Mouse (Mus musculus): ENCODE measurements at regions not wholly inside any gene's neighbourhood (a gene's known extent, or its start where the extent isn't known, plus 50 kb on each side); places are given as distances from the start of the nearest gene placed in this dataset.

- ATAC-seq (ENCODE audit: low read depth) (no peak), DNase-seq (ENCODE audit: low spot score) (no peak)
- no peaks in the 10 kb centered on the region for H3K36me3 ChIP-seq (ENCODE audit: control insufficient read depth, insufficient read depth, low read length)
- no peak overlapping the region for H3K4me2 ChIP-seq (ENCODE audit: low read depth, low read length)
- H3K9me3 ChIP-seq (ENCODE audit: control insufficient read depth, low read length) = no peaks in the 10 kb centered on the region
- H3K27ac ChIP-seq (replicated peaks; ENCODE audit: low read depth, low read length) = no peak overlapping the region
- H3K9ac ChIP-seq (ENCODE audit: low read depth, low read length) = no peak overlapping the region
- H3K4me1 ChIP-seq (ENCODE audit: control insufficient read depth, insufficient read depth, low read length) = no peaks in the 10 kb centered on the region
- H3K27me3 ChIP-seq (replicated peaks; ENCODE audit: control insufficient read depth, insufficient read depth, low read length) = no peaks in the 10 kb centered on the region
- H3K4me3 ChIP-seq (ENCODE audit: low read depth, low read length) = no peak overlapping the region
- 87% methylated on average over 5 of the region's 5 CpGs for WGBS
Observed at GRCm38 (mm10) chr15:5414401-5414800, 170.4 kb upstream of the Ptger4 start.

GRCm38 (mm10) chr15:5416031-5416430 lies 172.0 kb upstream of the Ptger4 start:
- Histone ChIP-seq H3K4me1 (ENCODE audit: control insufficient read depth, insufficient read depth, low read length) (no peaks in the 10 kb centered on the region), H3K27ac (replicated peaks; ENCODE audit: low read depth, low read length) (no peak overlapping the region), H3K36me3 (ENCODE audit: control insufficient read depth, insufficient read depth, low read length) (no peaks in the 10 kb centered on the region), H3K9ac (ENCODE audit: low read depth, low read length) (no peak overlapping the region), H3K4me3 (ENCODE audit: low read depth, low read length) (no peak overlapping the region), H3K27me3 (replicated peaks; ENCODE audit: control insufficient read depth, insufficient read depth, low read length) (no peaks in the 10 kb centered on the region), H3K9me3 (ENCODE audit: control insufficient read depth, low read length) (no peaks in the 10 kb centered on the region), H3K4me2 (ENCODE audit: low read depth, low read length) (no peak overlapping the region)
- no peak for DNase-seq (ENCODE audit: low spot score)
- 86% methylated on average over 3 of the region's 3 CpGs for WGBS
- ATAC-seq (ENCODE audit: low read depth) = no peak

GRCm38 (mm10) chr15:5426641-5427040 lies 182.7 kb upstream of the Ptger4 start:
- Histone ChIP-seq H3K4me2 (ENCODE audit: low read depth, low read length) (no peak overlapping the region), H3K27ac (replicated peaks; ENCODE audit: low read depth, low read length) (no peak overlapping the region), H3K36me3 (ENCODE audit: control insufficient read depth, insufficient read depth, low read length) (no peaks in the 10 kb centered on the region), H3K27me3 (replicated peaks; ENCODE audit: control insufficient read depth, insufficient read depth, low read length) (no peaks in the 10 kb centered on the region), H3K9me3 (ENCODE audit: control insufficient read depth, low read length) (no peaks in the 10 kb centered on the region), H3K4me1 (ENCODE audit: control insufficient read depth, insufficient read depth, low read length) (no peaks in the 10 kb centered on the region), H3K9ac (ENCODE audit: low read depth, low read length) (no peak overlapping the region), H3K4me3 (ENCODE audit: low read depth, low read length) (no peak overlapping the region)
- no peak for DNase-seq (ENCODE audit: low spot score)
- ATAC-seq (ENCODE audit: low read depth) = no peak
- 84% methylated on average over 3 of the region's 3 CpGs for WGBS

- no peak overlapping the region for H3K27ac ChIP-seq (replicated peaks; ENCODE audit: low read depth, low read length)
- H3K36me3 ChIP-seq (ENCODE audit: control insufficient read depth, insufficient read depth, low read length) = no peaks in the 10 kb centered on the region
- 79% methylated on average over 7 of the region's 7 CpGs for WGBS
- no peaks in the 10 kb centered on the region for H3K27me3 ChIP-seq (replicated peaks; ENCODE audit: control insufficient read depth, insufficient read depth, low read length)
- H3K4me2 ChIP-seq (ENCODE audit: low read depth, low read length) = no peak overlapping the region
- no peaks in the 10 kb centered on the region for H3K9me3 ChIP-seq (ENCODE audit: control insufficient read depth, low read length)
- ATAC-seq (ENCODE audit: low read depth) = no peak
- H3K9ac ChIP-seq (ENCODE audit: low read depth, low read length) = no peak overlapping the region
- no peak for DNase-seq (ENCODE audit: low spot score)
- H3K4me1 ChIP-seq (ENCODE audit: control insufficient read depth, insufficient read depth, low read length) = no peaks in the 10 kb centered on the region
- H3K4me3 ChIP-seq (ENCODE audit: low read depth, low read length) = no peak overlapping the region
Observed at GRCm38 (mm10) chr15:5427319-5428048, 183.5 kb upstream of the Ptger4 start.

GRCm38 (mm10) chr15:5432018-5432417 lies 188.0 kb upstream of the Ptger4 start:
- Histone ChIP-seq H3K4me1 (ENCODE audit: control insufficient read depth, insufficient read depth, low read length) (no peaks in the 10 kb centered on the region), H3K4me2 (ENCODE audit: low read depth, low read length) (no peak overlapping the region), H3K4me3 (ENCODE audit: low read depth, low read length) (no peak overlapping the region), H3K9me3 (ENCODE audit: control insufficient read depth, low read length) (no peaks in the 10 kb centered on the region), H3K27me3 (replicated peaks; ENCODE audit: control insufficient read depth, insufficient read depth, low read length) (no peaks in the 10 kb centered on the region), H3K27ac (replicated peaks; ENCODE audit: low read depth, low read length) (no peak overlapping the region), H3K36me3 (ENCODE audit: control insufficient read depth, insufficient read depth, low read length) (no peaks in the 10 kb centered on the region), H3K9ac (ENCODE audit: low read depth, low read length) (no peak overlapping the region)
- ATAC-seq (ENCODE audit: low read depth) (no peak), DNase-seq (ENCODE audit: low spot score) (no peak)
- 77% methylated on average over 2 of the region's 2 CpGs for WGBS

GRCm38 (mm10) chr15:5437020-5437419 lies 193.0 kb upstream of the Ptger4 start:
- Histone ChIP-seq H3K4me1 (ENCODE audit: control insufficient read depth, insufficient read depth, low read length) (no peaks in the 10 kb centered on the region), H3K36me3 (ENCODE audit: control insufficient read depth, insufficient read depth, low read length) (no peaks in the 10 kb centered on the region), H3K27me3 (replicated peaks; ENCODE audit: control insufficient read depth, insufficient read depth, low read length) (no peaks in the 10 kb centered on the region), H3K4me2 (ENCODE audit: low read depth, low read length) (no peak overlapping the region), H3K9me3 (ENCODE audit: control insufficient read depth, low read length) (no peaks in the 10 kb centered on the region), H3K27ac (replicated peaks; ENCODE audit: low read depth, low read length) (no peak overlapping the region), H3K9ac (ENCODE audit: low read depth, low read length) (no peak overlapping the region), H3K4me3 (ENCODE audit: low read depth, low read length) (no peak overlapping the region)
- DNase-seq (ENCODE audit: low spot score) (no peak), ATAC-seq (ENCODE audit: low read depth) (no peak)
- WGBS = 70% methylated on average over 1 of the region's 1 CpGs

GRCm38 (mm10) chr15:5446040-5446755 lies 202.2 kb upstream of the Ptger4 start:
- Histone ChIP-seq H3K36me3 (ENCODE audit: control insufficient read depth, insufficient read depth, low read length) (no peaks in the 10 kb centered on the region), H3K4me3 (ENCODE audit: low read depth, low read length) (no peak overlapping the region), H3K27me3 (replicated peaks; ENCODE audit: control insufficient read depth, insufficient read depth, low read length) (no peaks in the 10 kb centered on the region), H3K4me1 (ENCODE audit: control insufficient read depth, insufficient read depth, low read length) (no peaks in the 10 kb centered on the region), H3K4me2 (ENCODE audit: low read depth, low read length) (no peak overlapping the region), H3K9me3 (ENCODE audit: control insufficient read depth, low read length) (no peaks in the 10 kb centered on the region), H3K27ac (replicated peaks; ENCODE audit: low read depth, low read length) (no peak overlapping the region), H3K9ac (ENCODE audit: low read depth, low read length) (no peak overlapping the region)
- peak; percentile 8 for DNase-seq (ENCODE audit: low spot score)
- WGBS = 67% methylated on average over 9 of the region's 9 CpGs
- no peak for ATAC-seq (ENCODE audit: low read depth)

GRCm38 (mm10) chr15:5446756-5447314 lies 202.8 kb upstream of the Ptger4 start:
- no peaks in the 10 kb centered on the region for H3K4me1 ChIP-seq (ENCODE audit: control insufficient read depth, insufficient read depth, low read length)
- 56% methylated on average over 4 of the region's 4 CpGs for WGBS
- no peak overlapping the region for H3K27ac ChIP-seq (replicated peaks; ENCODE audit: low read depth, low read length)
- H3K27me3 ChIP-seq (replicated peaks; ENCODE audit: control insufficient read depth, insufficient read depth, low read length) = no peaks in the 10 kb centered on the region
- peak; percentile 12 for DNase-seq (ENCODE audit: low spot score)
- H3K36me3 ChIP-seq (ENCODE audit: control insufficient read depth, insufficient read depth, low read length) = no peaks in the 10 kb centered on the region
- no peak overlapping the region for H3K9ac ChIP-seq (ENCODE audit: low read depth, low read length)
- H3K9me3 ChIP-seq (ENCODE audit: control insufficient read depth, low read length) = no peaks in the 10 kb centered on the region
- no peak overlapping the region for H3K4me3 ChIP-seq (ENCODE audit: low read depth, low read length)
- H3K4me2 ChIP-seq (ENCODE audit: low read depth, low read length) = no peak overlapping the region
- no peak for ATAC-seq (ENCODE audit: low read depth)

Data from embryonic facial prominence, embryonic 14.5 days (tissue).